Mouse (Mus musculus) neural tube, embryonic 10.5 days (tissue): ENCODE results near the gene Gm6121.
"Not testable (repeated sequence)": the region's sequence is repeated elsewhere in the genome, so short reads cannot be mapped to it uniquely, and the experiment has no call there.

Experiments
- DNase-seq: peaks from one replicate; pipeline ENCODE4 v3.0.0-alpha.2; 2017; ENCODE audit warnings: low spot score; ENCODE audit errors: extremely low spot score

Gene Gm6121

DNA sequence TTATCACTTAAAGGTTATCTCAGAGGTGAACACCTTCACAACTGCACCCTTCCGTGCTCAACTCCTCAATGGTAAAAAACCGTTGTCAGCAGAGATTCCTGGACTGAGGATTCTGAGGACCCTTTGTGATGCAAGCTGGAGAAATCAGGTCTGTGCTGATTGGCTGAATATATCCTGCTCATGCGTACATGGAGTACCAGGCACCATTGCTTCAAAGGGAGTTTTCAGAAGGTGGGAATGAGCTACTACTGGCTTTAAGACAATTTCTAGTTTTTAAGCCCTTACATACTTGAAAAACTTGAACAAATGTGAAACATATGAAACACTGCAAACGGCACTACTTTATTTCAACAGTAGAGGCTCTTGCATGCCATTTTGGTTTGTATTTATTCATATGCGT, at the start of gene Gm6121:
Gene Gm6121, minus strand, starts transcription at position 101 of the 400 bp plus-strand sequence.
- DNase-seq, result not testable (repeated sequence)
